Mouse (Mus musculus) MEL (cell line): ENCODE data around the gene Gm9195. TPM values are rescaled to one million over a fixed set of nuclear protein-coding genes. Genes with fewer than 3 reads are reported as not detected.

Experiments
- DNase-seq: peaks from one replicate; pipeline ENCODE4 v3.0.0; 2011; ENCODE audit warnings: low read depth, low spot score
- H3K27ac ChIP-seq: 2 replicates; pipeline ENCODE4 v1.5.1; 2012; ENCODE audit warnings: low read depth, mild to moderate bottlenecking, control low read depth, low read length, moderate library complexity; ENCODE audit not compliant: control insufficient read depth
- H3K27me3 ChIP-seq, 2 experiments: fragments of 150-350 bp in 1 of 2; sonication (generic) in 1 of 2; 2 replicates each; pipeline ENCODE4 v1.6.1; 2012; ENCODE audit warnings: low read length in 2 of 2, mild to moderate bottlenecking in 2 of 2, improper control_type of control experiment in 1 of 2, moderate library complexity in 1 of 2; ENCODE audit not compliant: insufficient read depth in 2 of 2, control insufficient read depth in 1 of 2
- H3K36me3 ChIP-seq, 2 experiments: 2 replicates each; pipeline ENCODE4 v1.6.1; 2012 to 2014; ENCODE audit warnings: low read length in 2 of 2, improper control_type of control experiment in 1 of 2, inconsistent platforms in 1 of 2, mild to moderate bottlenecking in 1 of 2; ENCODE audit not compliant: insufficient read depth in 2 of 2, control insufficient read depth in 1 of 2
- H3K4me1 ChIP-seq, 2 experiments: fragments of 150-350 bp in 1 of 2; sonication (generic) in 1 of 2; 2 replicates each; pipeline ENCODE4 v1.6.1; 2012; ENCODE audit warnings: low read length in 2 of 2, improper control_type of control experiment in 1 of 2, mild to moderate bottlenecking in 1 of 2; ENCODE audit not compliant: insufficient read depth in 2 of 2, control insufficient read depth in 1 of 2
- H3K4me3 ChIP-seq, 2 experiments: fragments of 150-350 bp in 1 of 2; sonication (generic) in 1 of 2; 2 replicates each; pipeline ENCODE4 v1.5.1; 2012; ENCODE audit warnings: low read depth in 2 of 2, low read length in 2 of 2, mild to moderate bottlenecking in 2 of 2, moderate library complexity in 2 of 2, control low read depth in 1 of 2, improper control_type of control experiment in 1 of 2; ENCODE audit not compliant: control insufficient read depth in 1 of 2, insufficient read depth in 1 of 2
- H3K79me2 ChIP-seq: 2 replicates; pipeline ENCODE4 v1.6.1; 2012; ENCODE audit warnings: mild to moderate bottlenecking, low read length, moderate library complexity; ENCODE audit not compliant: control insufficient read depth, poor library complexity, insufficient read depth
- H3K9ac ChIP-seq: 2 replicates; pipeline ENCODE4 v1.6.1; 2012; ENCODE audit warnings: low read depth, mild to moderate bottlenecking, control low read depth, low read length, moderate library complexity; ENCODE audit not compliant: control insufficient read depth, poor library complexity, severe bottlenecking
- H3K9me3 ChIP-seq: fragments of 150-350 bp; sonication (generic); replicated peaks from 2 replicates; pipeline ENCODE4 v1.6.1; 2012; ENCODE audit warnings: mild to moderate bottlenecking, low read length, improper control_type of control experiment, moderate library complexity; ENCODE audit not compliant: insufficient read depth
- BHLHE40 ChIP-seq: IDR thresholded peaks from 2 replicates; pipeline ENCODE4 v1.6.1; 2012; ENCODE audit warnings: low read depth, mild to moderate bottlenecking, inconsistent platforms, low read length, improper control_type of control experiment, borderline replicate concordance
- CHD1 ChIP-seq: IDR thresholded peaks from 2 replicates; pipeline ENCODE4 v1.6.1; 2012; ENCODE audit warnings: low read depth, mild to moderate bottlenecking, inconsistent platforms, low read length, improper control_type of control experiment
- CTCF ChIP-seq, 3 experiments: IDR thresholded peaks in 2 of 3; conservative IDR thresholded peaks in 1 of 3; 2 replicates each; pipeline ENCODE4 v1.5.1; 2011 to 2012; ENCODE audit warnings: low read length in 3 of 3, low read depth in 2 of 3, mild to moderate bottlenecking in 2 of 3, improper control_type of control experiment in 1 of 3, inconsistent platforms in 1 of 3, mixed read lengths in 1 of 3, moderate library complexity in 1 of 3; ENCODE audit not compliant: control insufficient read depth in 1 of 3, insufficient read depth in 1 of 3, poor library complexity in 1 of 3, severe bottlenecking in 1 of 3
- ELF1 ChIP-seq: IDR thresholded peaks from 2 replicates; pipeline ENCODE4 v1.6.1; 2014; ENCODE audit warnings: low read depth, mild to moderate bottlenecking, inconsistent platforms, low read length, improper control_type of control experiment, moderate library complexity
- EP300 ChIP-seq, 2 experiments: IDR thresholded peaks; 2 replicates each; pipeline ENCODE4 v1.6.1; 2011; ENCODE audit warnings: improper control_type of control experiment in 2 of 2, low read length in 2 of 2, low read depth in 1 of 2, mild to moderate bottlenecking in 1 of 2
- ETS1 ChIP-seq: IDR thresholded peaks from 2 replicates; pipeline ENCODE4 v1.6.1; 2012; ENCODE audit warnings: low read depth, mild to moderate bottlenecking, inconsistent platforms, low read length, improper control_type of control experiment, moderate library complexity
- HCFC1 ChIP-seq: IDR thresholded peaks from 2 replicates; pipeline ENCODE4 v1.6.1; 2012; ENCODE audit warnings: low read depth, mild to moderate bottlenecking, inconsistent platforms, low read length, improper control_type of control experiment, moderate library complexity
- JUND ChIP-seq: IDR thresholded peaks from 2 replicates; pipeline ENCODE4 v1.6.1; 2011; ENCODE audit warnings: low read depth, mild to moderate bottlenecking, improper control_type of control experiment, low read length
- KAT2A ChIP-seq: conservative IDR thresholded peaks from 2 replicates; pipeline ENCODE4 v1.6.1; 2012; ENCODE audit warnings: low read depth, low read length, improper control_type of control experiment, inconsistent platforms
- MYB ChIP-seq: IDR thresholded peaks from 2 replicates; pipeline ENCODE4 v1.6.1; 2011; ENCODE audit warnings: mild to moderate bottlenecking, low read depth, low read length, improper control_type of control experiment
- MYC ChIP-seq: IDR thresholded peaks from 2 replicates; pipeline ENCODE4 v1.6.1; 2011; ENCODE audit warnings: low read depth, mild to moderate bottlenecking, low read length, improper control_type of control experiment, moderate library complexity
- NELFE ChIP-seq: IDR thresholded peaks from 2 replicates; pipeline ENCODE4 v1.6.1; 2011; ENCODE audit warnings: low read depth, low read length, improper control_type of control experiment
- POLR2AphosphoS2 ChIP-seq: IDR thresholded peaks from 2 replicates; pipeline ENCODE4 v1.6.1; 2011; ENCODE audit warnings: low read length, improper control_type of control experiment
- RAD21 ChIP-seq: IDR thresholded peaks from 2 replicates; pipeline ENCODE4 v1.6.1; 2011; ENCODE audit warnings: mild to moderate bottlenecking, low read depth, low read length, improper control_type of control experiment
- SIN3A ChIP-seq: IDR thresholded peaks from 2 replicates; pipeline ENCODE4 v1.6.1; 2012; ENCODE audit warnings: low read length, improper control_type of control experiment, inconsistent platforms
- SMC3 ChIP-seq: IDR thresholded peaks from 2 replicates; pipeline ENCODE4 v1.6.1; 2011; ENCODE audit warnings: low read depth, low read length, improper control_type of control experiment
- TAL1 ChIP-seq: IDR thresholded peaks from 2 replicates; pipeline ENCODE4 v1.6.1; 2012; ENCODE audit warnings: mild to moderate bottlenecking, inconsistent platforms, low read length, moderate library complexity, mixed read lengths
- TCF12 ChIP-seq: IDR thresholded peaks from 2 replicates; pipeline ENCODE4 v1.6.1; 2014; ENCODE audit warnings: low read depth, mild to moderate bottlenecking, inconsistent platforms, low read length, improper control_type of control experiment, moderate library complexity
- UBTF ChIP-seq: IDR thresholded peaks from 2 replicates; pipeline ENCODE4 v1.6.1; 2012; ENCODE audit warnings: low read depth, mild to moderate bottlenecking, inconsistent platforms, low read length, improper control_type of control experiment, moderate library complexity, borderline replicate concordance; ENCODE audit not compliant: insufficient read depth
- USF2 ChIP-seq, 2 experiments: IDR thresholded peaks; 2 replicates each; pipeline ENCODE4 v1.6.1; 2011 to 2012; ENCODE audit warnings: improper control_type of control experiment in 2 of 2, low read length in 2 of 2, borderline replicate concordance in 1 of 2, inconsistent platforms in 1 of 2, low read depth in 1 of 2, mild to moderate bottlenecking in 1 of 2; ENCODE audit not compliant: insufficient read depth in 1 of 2
- ZC3H11A ChIP-seq: IDR thresholded peaks from 2 replicates; pipeline ENCODE4 v1.6.1; 2012; ENCODE audit warnings: low read depth, mild to moderate bottlenecking, inconsistent platforms, low read length, improper control_type of control experiment
- ZMIZ1 ChIP-seq: IDR thresholded peaks from 2 replicates; pipeline ENCODE4 v1.6.1; 2012; ENCODE audit warnings: low read depth, mild to moderate bottlenecking, inconsistent platforms, low read length, improper control_type of control experiment, moderate library complexity
- ZNF384 ChIP-seq: IDR thresholded peaks from 2 replicates; pipeline ENCODE4 v1.6.1; 2012; ENCODE audit warnings: low read depth, mild to moderate bottlenecking, inconsistent platforms, low read length, improper control_type of control experiment
- polyA plus RNA-seq, 2 experiments: library from polyadenylated mRNA; stranded (reverse) in 1 of 2; unstranded in 1 of 2; fragments of >175 nt in 1 of 2; fragments of >200 nt in 1 of 2; gene quantifications; 2 replicates each; pipeline versions ENCODE4 v1.2.1 to v1.2.4; 2012; ENCODE audit warnings: low replicate concordance in 2 of 2, low read depth in 1 of 2; ENCODE audit not compliant: insufficient read length in 2 of 2, insufficient read depth in 1 of 2, missing spikeins in 1 of 2
- total RNA-seq: library from RNA; depleted of rRNA; stranded (reverse); fragments of 300-350 nt; gene quantifications from 2 replicates; pipeline ENCODE4 v1.2.3, GENCODE M21; 2012

Gene Gm9195
- total and polyA plus RNA-seq, 3 experiments: not detected

GRCm38 (mm10) chr14:72389288-72389687 lies 102.3 kb downstream of the Gm9195 start:
- TF ChIP-seq POLR2AphosphoS2 (no peak), SIN3A (no peak), MYB (no peak), ZNF384 (no peak), NELFE (no peak), CTCF (IDR thresholded peaks at IDR 0.05 in 2 of 3, conservative IDR thresholded peaks at IDR 0.05 in 1 of 3; ENCODE audit: control insufficient read depth in 1 of 3, insufficient read depth in 1 of 3, low read depth in 2 of 3, low read length in 3 of 3, poor library complexity in 1 of 3, severe bottlenecking in 1 of 3) (no peak), CHD1 (no peak), BHLHE40 (no peak), ELF1 (no peak), JUND (no peak), HCFC1 (no peak), MYC (no peak), ZMIZ1 (no peak), USF2 (IDR thresholded peaks at IDR 0.05; ENCODE audit: borderline replicate concordance in 1 of 2, insufficient read depth in 1 of 2, low read depth in 1 of 2, low read length in 2 of 2) (no peak), UBTF (no peak), EP300 (IDR thresholded peaks at IDR 0.05; ENCODE audit: low read depth in 1 of 2, low read length in 2 of 2) (no peak), TCF12 (no peak), ZC3H11A (no peak), TAL1 (no peak), KAT2A (no peak)
- TF ChIP-seq, all 39 proteins: peak for 0
- Histone ChIP-seq H3K36me3 (no peaks in the 10 kb centered on the region), H3K27ac (no peak overlapping the region), H3K9me3 (no peaks in the 10 kb centered on the region), H3K9ac (no peak overlapping the region), H3K4me1 (no peaks in the 10 kb centered on the region), H3K4me3 (no peak overlapping the region), H3K79me2 (no peaks in the 10 kb centered on the region), H3K27me3 (no peaks in the 10 kb centered on the region)
- no peak for DNase-seq

GRCm38 (mm10) chr14:72377224-72377623 lies 114.4 kb downstream of the Gm9195 start:
- H3K9ac ChIP-seq: no peak overlapping the region
- no peak overlapping the region for H3K4me3 ChIP-seq
- TF ChIP-seq ETS1 (no peak), SMC3 (peak; percentile 71), CTCF (IDR thresholded peaks at IDR 0.05 in 2 of 3, conservative IDR thresholded peaks at IDR 0.05 in 1 of 3; ENCODE audit: control insufficient read depth in 1 of 3, insufficient read depth in 1 of 3, low read depth in 2 of 3, low read length in 3 of 3, poor library complexity in 1 of 3, severe bottlenecking in 1 of 3) (peak; percentile 40 to 74 (median 68); a peak in 5 of 6 replicates), ZNF384 (0 out of 2 replicates have a peak, but pooled peaks have one; percentile 49), USF2 (IDR thresholded peaks at IDR 0.05; ENCODE audit: borderline replicate concordance in 1 of 2, insufficient read depth in 1 of 2, low read depth in 1 of 2, low read length in 2 of 2) (no peak), ZC3H11A (peak; percentile 47), RAD21 (peak; percentile 69)
- H3K9me3 ChIP-seq: no peaks in the 10 kb centered on the region
- no peaks in the 10 kb centered on the region for H3K27me3 ChIP-seq
- H3K4me1 ChIP-seq: no peaks in the 10 kb centered on the region; a peak in 1 of 4 replicates
- H3K79me2 ChIP-seq: no peaks in the 10 kb centered on the region
- H3K36me3 ChIP-seq: peaks cover 0 to 3% of the 10 kb centered on the region in 2 experiments; a peak in 2 of 4 replicates
- peak; percentile 25 for DNase-seq
- H3K27ac ChIP-seq: no peak overlapping the region
